28 mouse cellular contexts compared by ENCODE assay signal in genomic region chr11:105887281-105887680, GRCm38 (mm10).
DNase-seq lines count a peak whose midpoint lies in the region; ATAC-seq and TF ChIP-seq lines count a peak whose summit lies in the region.
"Had no signal": no experiment of that assay in that cellular context is flagged by ENCODE, and none has a peak within 500 bp of the region (broad histone marks: within the 10 kb centered on the region; RNA-seq: fewer than 3 reads in every experiment).

No protein-coding gene starts in this region.

- no peak for DNase-seq in heart, adult 8-10 months (ENCODE audit: low spot score)
- no peak for DNase-seq in heart, adult 2 months
- peak; percentile 17 for DNase-seq in NIH3T3 (ENCODE audit: low read depth)
- no peak for DNase-seq in adrenal gland, adult 18-20 months (ENCODE audit: low spot score in 2 of 2)
- DNase-seq: adrenal gland, postnatal 14 days; cerebellum, adult 11 months; cerebellum, adult 9-10 months; cerebellum, postnatal 36 days; gastrocnemius, postnatal 14 days; kidney, adult 9 months; kidney, postnatal 10 days; layer of hippocampus, postnatal 36 days; left cerebral cortex, postnatal 4 days; liver, postnatal 0 days; right cerebral cortex, postnatal 25 days; thymus, postnatal 14 days had no signal

- H3K4me3 ChIP-seq in heart, embryonic 11.5 days (ENCODE audit: low read depth, low read length): no peak overlapping the region
- H3K4me3 ChIP-seq in heart, embryonic 16.5 days (ENCODE audit: low read length): no peak overlapping the region
- H3K4me3 ChIP-seq in heart, adult 2 months: no peak overlapping the region
- H3K4me3 ChIP-seq: forebrain, embryonic 13.5 days; liver, embryonic 12.5 days; midbrain, embryonic 10.5 days; midbrain, embryonic 15.5 days; stomach, embryonic 15.5 days had no signal

- H3K9ac ChIP-seq in heart, embryonic 11.5 days (ENCODE audit: low read depth, low read length): no peak overlapping the region
- H3K9ac ChIP-seq in heart, embryonic 16.5 days (ENCODE audit: low read length): no peak overlapping the region
- no peak overlapping the region for H3K9ac ChIP-seq in heart, adult 2 months (ENCODE audit: low read depth, low read length)
- H3K9ac ChIP-seq: forebrain, embryonic 13.5 days; hindbrain, embryonic 14.5 days; liver, embryonic 12.5 days; liver, postnatal 0 days; midbrain, embryonic 15.5 days; stomach, embryonic 15.5 days had no signal

- 9% methylated on average over 1 of the region's 1 CpGs for WGBS in heart, embryonic 11.5 days (ENCODE audit: insufficient replicate concordance)
- 16% methylated on average over 1 of the region's 1 CpGs for WGBS in heart, embryonic 16.5 days
- 46% methylated on average over 1 of the region's 1 CpGs for WGBS in heart, adult 2 months

- no peak for TF ChIP-seq POLR2A in heart, adult 2 months (IDR thresholded peaks at IDR 0.05; ENCODE audit: insufficient read depth, low read depth, low read length)

- H3K27ac ChIP-seq in heart, embryonic 11.5 days (ENCODE audit: low read depth, low read length): peak overlapping the region; percentile 59; the same call in 1 of the 2 replicates
- H3K27ac ChIP-seq in heart, embryonic 16.5 days (ENCODE audit: low read length): peak overlapping the region; percentile 82
- H3K27ac ChIP-seq in heart, adult 2 months: no peak overlapping the region
- H3K27ac ChIP-seq: forebrain, embryonic 13.5 days; hindbrain, embryonic 14.5 days; liver, embryonic 12.5 days; midbrain, embryonic 10.5 days; midbrain, embryonic 15.5 days; stomach, embryonic 15.5 days had no signal

- peak; percentile 61; the same call in 1 of the 2 replicates for ATAC-seq in heart, embryonic 11.5 days (replicated peaks; ENCODE audit: insufficient number of reproducible peaks, low FRiP score, low TSS enrichment)
- peak; percentile 96 for ATAC-seq in heart, embryonic 16.5 days (replicated peaks; ENCODE audit: extremely low read depth, insufficient read depth, low FRiP score)
- 0 out of 2 replicates have a peak, but pooled peaks have one; percentile 54 for ATAC-seq in megakaryocyte-erythroid progenitor cell, adult 5-6 weeks (replicated peaks; ENCODE audit: low FRiP score, low TSS enrichment, poor library complexity, severe bottlenecking)
- ATAC-seq: forebrain, embryonic 13.5 days; intestine, postnatal 0 days; liver, embryonic 12.5 days; liver, postnatal 0 days; midbrain, embryonic 15.5 days; Patski had no signal

- intact Hi-C loops in heart, adult 2 months (cut with DNase I): no loop called here

- H3K79me2 ChIP-seq in heart, adult 2 months (replicated peaks; ENCODE audit: control insufficient read depth, insufficient read depth, low read length): no peaks in the 10 kb centered on the region

- no peaks in the 10 kb centered on the region for H3K9me3 ChIP-seq in heart, embryonic 11.5 days (replicated peaks; ENCODE audit: control insufficient read depth, low read length)
- no peaks in the 10 kb centered on the region for H3K9me3 ChIP-seq in heart, embryonic 16.5 days (replicated peaks; ENCODE audit: control insufficient read depth, low read length)
- H3K9me3 ChIP-seq: forebrain, embryonic 13.5 days; G1E; liver, embryonic 12.5 days; midbrain, embryonic 10.5 days; midbrain, embryonic 15.5 days; stomach, embryonic 15.5 days had no signal

- TF ChIP-seq CTCF in heart, adult 2 months (IDR thresholded peaks at IDR 0.05): no peak

- no peaks in the 10 kb centered on the region for H3K27me3 ChIP-seq in heart, embryonic 11.5 days (ENCODE audit: control insufficient read depth, insufficient read depth, low read length)
- H3K27me3 ChIP-seq in heart, embryonic 16.5 days (ENCODE audit: control insufficient read depth, insufficient read depth, low read length): no peaks in the 10 kb centered on the region
- H3K27me3 ChIP-seq in heart, adult 2 months (ENCODE audit: control insufficient read depth, insufficient read depth, low read length): no peaks in the 10 kb centered on the region
- H3K27me3 ChIP-seq: forebrain, embryonic 13.5 days; liver, embryonic 12.5 days; midbrain, embryonic 15.5 days; Patski; stomach, embryonic 15.5 days had no signal

- peaks cover 8% of the 10 kb centered on the region; the same call in 1 of the 2 replicates for H3K4me1 ChIP-seq in heart, embryonic 11.5 days (ENCODE audit: control insufficient read depth, insufficient read depth, low read length)
- peaks cover 10% of the 10 kb centered on the region for H3K4me1 ChIP-seq in heart, embryonic 16.5 days (ENCODE audit: control insufficient read depth, insufficient read depth, low read length)
- H3K4me1 ChIP-seq in heart, adult 2 months (ENCODE audit: control insufficient read depth, insufficient read depth, low read length): no peaks in the 10 kb centered on the region
- H3K4me1 ChIP-seq: forebrain, embryonic 13.5 days; midbrain, embryonic 10.5 days; midbrain, embryonic 15.5 days; stomach, embryonic 15.5 days had no signal

- no peak for TF ChIP-seq EP300 in heart, adult 2 months (IDR thresholded peaks at IDR 0.05; ENCODE audit: insufficient read depth, low read depth, low read length)

- H3K36me3 ChIP-seq in heart, embryonic 11.5 days (ENCODE audit: control insufficient read depth, insufficient read depth, low read length): no peaks in the 10 kb centered on the region
- no peaks in the 10 kb centered on the region for H3K36me3 ChIP-seq in heart, embryonic 16.5 days (ENCODE audit: control insufficient read depth, insufficient read depth)
- H3K36me3 ChIP-seq in heart, adult 2 months (ENCODE audit: control insufficient read depth, insufficient read depth, low read length): no peaks in the 10 kb centered on the region
- H3K36me3 ChIP-seq: G1E; liver, embryonic 12.5 days; midbrain, embryonic 10.5 days; stomach, embryonic 15.5 days had no signal

- 0 out of 2 replicates have a peak overlapping the region, but pooled peaks have one; percentile 11 for H3K4me2 ChIP-seq in heart, embryonic 11.5 days
- H3K4me2 ChIP-seq in heart, embryonic 16.5 days (ENCODE audit: low read depth, low read length): no peak overlapping the region
- H3K4me2 ChIP-seq: forebrain, embryonic 13.5 days; hindbrain, embryonic 14.5 days; liver, embryonic 12.5 days; midbrain, embryonic 15.5 days; stomach, embryonic 15.5 days had no signal
